Comparison of ENCODE assay signal across 35 mouse cellular contexts in genomic region chr11:12236341-12236740, GRCm38 (mm10).
"Had no signal": no experiment of that assay in that cellular context is flagged by ENCODE, and none has a peak within 500 bp of the region (broad histone marks: within the 10 kb centered on the region; RNA-seq: fewer than 3 reads in every experiment).

No protein-coding gene starts in this region.

- H3K9ac ChIP-seq: heart, embryonic 12.5 days; heart, embryonic 13.5 days; heart, embryonic 15.5 days; hindbrain, embryonic 12.5 days; hindbrain, embryonic 13.5 days; hindbrain, embryonic 14.5 days; hindbrain, embryonic 15.5 days; intestine, embryonic 15.5 days; kidney, embryonic 15.5 days had no signal

- H3K4me2 ChIP-seq: heart, embryonic 11.5 days; heart, embryonic 12.5 days; heart, embryonic 13.5 days; heart, embryonic 15.5 days; hindbrain, embryonic 12.5 days; hindbrain, embryonic 13.5 days; hindbrain, embryonic 14.5 days; hindbrain, embryonic 15.5 days; intestine, embryonic 15.5 days; kidney, embryonic 15.5 days had no signal

- H3K9me3 ChIP-seq: heart, embryonic 10.5 days; heart, embryonic 12.5 days; heart, embryonic 13.5 days; heart, embryonic 15.5 days; hindbrain, embryonic 10.5 days; hindbrain, embryonic 12.5 days; hindbrain, embryonic 13.5 days; hindbrain, embryonic 15.5 days; intestine, embryonic 15.5 days; kidney, embryonic 15.5 days had no signal

- H3K27me3 ChIP-seq: heart, embryonic 12.5 days; heart, embryonic 13.5 days; heart, embryonic 15.5 days; hindbrain, embryonic 12.5 days; hindbrain, embryonic 13.5 days; intestine, embryonic 15.5 days; kidney, embryonic 15.5 days had no signal

- H3K4me1 ChIP-seq: heart, embryonic 10.5 days; heart, embryonic 12.5 days; hindbrain, embryonic 10.5 days; hindbrain, embryonic 12.5 days; intestine, embryonic 15.5 days had no signal

- ATAC-seq: hindbrain, embryonic 16.5 days; hindbrain, postnatal 0 days; inflammation-experienced regulatory T-cells, adult 6 months; intestine, embryonic 15.5 days; intestine, embryonic 16.5 days; intestine, postnatal 0 days had no signal

- H3K36me3 ChIP-seq: heart, embryonic 10.5 days; heart, embryonic 12.5 days; heart, embryonic 13.5 days; heart, embryonic 15.5 days; hindbrain, embryonic 10.5 days; hindbrain, embryonic 12.5 days; hindbrain, embryonic 13.5 days; intestine, embryonic 15.5 days; kidney, embryonic 15.5 days had no signal

- H3K4me3 ChIP-seq: heart, embryonic 10.5 days; heart, embryonic 12.5 days; heart, embryonic 13.5 days; heart, embryonic 15.5 days; hindbrain, embryonic 10.5 days; hindbrain, embryonic 12.5 days; hindbrain, embryonic 13.5 days; hindbrain, embryonic 15.5 days; intestine, embryonic 15.5 days; kidney, embryonic 15.5 days; layer of hippocampus, adult 2 months had no signal

- DNase-seq: heart, postnatal 10 days; heart, postnatal 14 days; heart, postnatal 36 days; heart, postnatal 4 days; kidney, adult 11 months; kidney, adult 18-20 months; kidney, adult 2 months; kidney, adult 8-10 months; kidney, adult 9 months; kidney, postnatal 10 days; kidney, postnatal 14 days; kidney, postnatal 25 days; kidney, postnatal 36 days; kidney, postnatal 4 days; layer of hippocampus, adult 9-11 months; layer of hippocampus, postnatal 36 days had no signal

- H3K27ac ChIP-seq: heart, embryonic 10.5 days; heart, embryonic 13.5 days; heart, embryonic 15.5 days; hindbrain, embryonic 10.5 days; hindbrain, embryonic 12.5 days; hindbrain, embryonic 13.5 days; hindbrain, embryonic 14.5 days; hindbrain, embryonic 15.5 days; hindbrain, postnatal 0 days; intestine, embryonic 15.5 days; kidney, embryonic 15.5 days; kidney, postnatal 0 days; layer of hippocampus, adult 2 months had no signal
